Comparison of ENCODE assay signal across 7 mouse cellular contexts in genomic region chr10:91122646-91123045, GRCm38 (mm10). TPM values are rescaled to one million over a fixed set of nuclear protein-coding genes. Genes with fewer than 3 reads are reported as not detected.
DNase-seq lines count a peak whose midpoint lies in the region; ATAC-seq and TF ChIP-seq lines count a peak whose summit lies in the region.

No protein-coding gene starts in this region.

- H3K4me1 ChIP-seq in lung, postnatal 0 days (ENCODE audit: insufficient read depth, low read depth, low read length): no peaks in the 10 kb centered on the region; the same call in 1 of the 2 replicates
- H3K4me1 ChIP-seq in embryonic facial prominence, embryonic 13.5 days: peaks cover 19% of the 10 kb centered on the region
- peaks cover 16% of the 10 kb centered on the region for H3K4me1 ChIP-seq in limb, embryonic 12.5 days (replicated peaks)
- H3K4me1 ChIP-seq in stomach, embryonic 15.5 days: peaks cover 7% of the 10 kb centered on the region

- peak overlapping the region; percentile 82 for H3K4me3 ChIP-seq in lung, postnatal 0 days (ENCODE audit: low read depth, low read length)
- H3K4me3 ChIP-seq in embryonic facial prominence, embryonic 13.5 days: peak overlapping the region; percentile 98
- H3K4me3 ChIP-seq in limb, embryonic 12.5 days (replicated peaks): peak overlapping the region; percentile 99
- H3K4me3 ChIP-seq in stomach, embryonic 15.5 days (replicated peaks): peak overlapping the region; percentile 80

- peak overlapping the region; percentile 91; the same call in 1 of the 2 replicates for H3K9ac ChIP-seq in lung, postnatal 0 days (replicated peaks; ENCODE audit: low read depth)
- H3K9ac ChIP-seq in embryonic facial prominence, embryonic 13.5 days: peak overlapping the region; percentile 99
- H3K9ac ChIP-seq in limb, embryonic 12.5 days (replicated peaks): peak overlapping the region; percentile 96
- H3K9ac ChIP-seq in stomach, embryonic 15.5 days: peak overlapping the region; percentile 98; the same call in 1 of the 2 replicates

- peaks cover 11% of the 10 kb centered on the region for H3K36me3 ChIP-seq in lung, postnatal 0 days (ENCODE audit: insufficient read depth, low read length)
- peaks cover 42% of the 10 kb centered on the region for H3K36me3 ChIP-seq in embryonic facial prominence, embryonic 13.5 days
- peaks cover 43% of the 10 kb centered on the region for H3K36me3 ChIP-seq in limb, embryonic 12.5 days
- peaks cover 26% of the 10 kb centered on the region for H3K36me3 ChIP-seq in stomach, embryonic 15.5 days

- H3K27ac ChIP-seq in lung, postnatal 0 days (ENCODE audit: low read length): 0 out of 2 replicates have a peak overlapping the region, but pooled peaks have one; percentile 95
- H3K27ac ChIP-seq in embryonic facial prominence, embryonic 13.5 days: no peak overlapping the region
- no peak overlapping the region for H3K27ac ChIP-seq in limb, embryonic 12.5 days
- H3K27ac ChIP-seq in stomach, embryonic 15.5 days: 0 out of 2 replicates have a peak overlapping the region, but pooled peaks have one; percentile 95

- no peak for TF ChIP-seq CTCF in lung, postnatal 0 days (IDR thresholded peaks at IDR 0.05)

- H3K9me3 ChIP-seq in lung, postnatal 0 days (ENCODE audit: low read length): no peaks in the 10 kb centered on the region
- no peaks in the 10 kb centered on the region for H3K9me3 ChIP-seq in embryonic facial prominence, embryonic 13.5 days
- H3K9me3 ChIP-seq in limb, embryonic 12.5 days: no peaks in the 10 kb centered on the region
- H3K9me3 ChIP-seq in stomach, embryonic 15.5 days: no peaks in the 10 kb centered on the region

- peak; percentile 22 for DNase-seq in lung, postnatal 0 days (ENCODE audit: low spot score)
- DNase-seq in lung, postnatal 25 days (ENCODE audit: low spot score): no peak
- DNase-seq in urinary bladder, postnatal 10 days (ENCODE audit: low spot score): no peak
- no peak for DNase-seq in retina, embryonic 14.5 days (ENCODE audit: low spot score)

- H3K4me2 ChIP-seq in lung, postnatal 0 days (replicated peaks; ENCODE audit: low read depth, low read length): peak overlapping the region; percentile 72
- peak overlapping the region; percentile 87 for H3K4me2 ChIP-seq in embryonic facial prominence, embryonic 13.5 days
- peak overlapping the region; percentile 91 for H3K4me2 ChIP-seq in limb, embryonic 12.5 days
- H3K4me2 ChIP-seq in stomach, embryonic 15.5 days: peak overlapping the region; percentile 64

- no peak for TF ChIP-seq EP300 in lung, postnatal 0 days (IDR thresholded peaks at IDR 0.05)

- H3K27me3 ChIP-seq in lung, postnatal 0 days (replicated peaks; ENCODE audit: insufficient read depth, low read length): no peaks in the 10 kb centered on the region
- no peaks in the 10 kb centered on the region for H3K27me3 ChIP-seq in embryonic facial prominence, embryonic 13.5 days
- H3K27me3 ChIP-seq in limb, embryonic 12.5 days: no peaks in the 10 kb centered on the region
- no peaks in the 10 kb centered on the region for H3K27me3 ChIP-seq in stomach, embryonic 15.5 days (replicated peaks)

- WGBS in lung, postnatal 0 days: 16% methylated on average over 6 of the region's 6 CpGs
- WGBS in embryonic facial prominence, embryonic 13.5 days: 35% methylated on average over 6 of the region's 6 CpGs
- 41% methylated on average over 6 of the region's 6 CpGs for WGBS in limb, embryonic 12.5 days
- WGBS in stomach, embryonic 15.5 days: 24% methylated on average over 6 of the region's 6 CpGs

- ATAC-seq in lung, postnatal 0 days: no peak
- no peak for ATAC-seq in embryonic facial prominence, embryonic 13.5 days (ENCODE audit: insufficient number of reproducible peaks, insufficient read depth, low FRiP score, low TSS enrichment, low read depth)
- ATAC-seq in limb, embryonic 12.5 days (ENCODE audit: insufficient number of reproducible peaks, insufficient read depth, low FRiP score, low TSS enrichment, low read depth): no peak
- no peak for ATAC-seq in stomach, embryonic 15.5 days (ENCODE audit: insufficient read depth, low FRiP score, low read depth)

RNA-seq across cellular contexts. Expression of gene Slc25a3, which starts 1.2 kb away (rescaled TPM):
- polyA plus RNA-seq in lung, postnatal 0 days (2015; fragmentation: Nextera tagmentation; extraction: Ambion mirVana): 336 and 358 TPM in 2 replicates
- polyA plus RNA-seq in embryonic facial prominence, embryonic 13.5 days (2015; fragmentation: Nextera tagmentation; extraction: Ambion mirVana): 402 and 411 TPM in 2 replicates
- 393 and 402 TPM in 2 replicates for polyA plus RNA-seq in limb, embryonic 12.5 days (2016; fragmentation: Nextera tagmentation; extraction: Ambion mirVana)
- polyA plus RNA-seq in stomach, embryonic 15.5 days (2015; fragmentation: Nextera tagmentation; extraction: Ambion mirVana): 440 and 482 TPM in 2 replicates

RNA-seq across cellular contexts. Expression of gene Ikbip, which starts 39.9 kb away (rescaled TPM):
- 31.6 and 34.3 TPM in 2 replicates for polyA plus RNA-seq in lung, postnatal 0 days (2015; fragmentation: Nextera tagmentation; extraction: Ambion mirVana)
- polyA plus RNA-seq in embryonic facial prominence, embryonic 13.5 days (2015; fragmentation: Nextera tagmentation; extraction: Ambion mirVana): 57.5 and 71.1 TPM in 2 replicates
- 43.4 and 44.0 TPM in 2 replicates for polyA plus RNA-seq in limb, embryonic 12.5 days (2016; fragmentation: Nextera tagmentation; extraction: Ambion mirVana)
- polyA plus RNA-seq in stomach, embryonic 15.5 days (2015; fragmentation: Nextera tagmentation; extraction: Ambion mirVana): 45.2 and 51.8 TPM in 2 replicates

RNA-seq across cellular contexts. Expression of gene Apaf1, which starts 40.1 kb away (rescaled TPM):
- polyA plus RNA-seq in lung, postnatal 0 days (2015; fragmentation: Nextera tagmentation; extraction: Ambion mirVana): 14.3 and 14.9 TPM in 2 replicates
- 24.6 and 25.7 TPM in 2 replicates for polyA plus RNA-seq in embryonic facial prominence, embryonic 13.5 days (2015; fragmentation: Nextera tagmentation; extraction: Ambion mirVana)
- polyA plus RNA-seq in limb, embryonic 12.5 days (2016; fragmentation: Nextera tagmentation; extraction: Ambion mirVana): 34.6 and 34.8 TPM in 2 replicates
- polyA plus RNA-seq in stomach, embryonic 15.5 days (2015; fragmentation: Nextera tagmentation; extraction: Ambion mirVana): 18.3 and 20.3 TPM in 2 replicates

RNA-seq across cellular contexts. Expression of gene Tmpo, which starts 58.5 kb away (rescaled TPM):
- 53.3 and 67.4 TPM in 2 replicates for polyA plus RNA-seq in lung, postnatal 0 days (2015; fragmentation: Nextera tagmentation; extraction: Ambion mirVana)
- 237 and 252 TPM in 2 replicates for polyA plus RNA-seq in embryonic facial prominence, embryonic 13.5 days (2015; fragmentation: Nextera tagmentation; extraction: Ambion mirVana)
- polyA plus RNA-seq in limb, embryonic 12.5 days (2016; fragmentation: Nextera tagmentation; extraction: Ambion mirVana): 436 and 444 TPM in 2 replicates
- 196 and 217 TPM in 2 replicates for polyA plus RNA-seq in stomach, embryonic 15.5 days (2015; fragmentation: Nextera tagmentation; extraction: Ambion mirVana)

Comparison
In these comparisons a context has a peak if more than half of its experiments do, and no peak if none do; other contexts are left out.
1. H3K27ac ChIP-seq: peak in lung, postnatal 0 days (single experiment) and stomach, embryonic 15.5 days (single experiment); none in embryonic facial prominence, embryonic 13.5 days (single experiment) and limb, embryonic 12.5 days (single experiment).
2. Peak in every context shown above with its lines, with median percentiles within 50 percentile points of each other: H3K4me2 ChIP-seq, H3K4me3 ChIP-seq and H3K9ac ChIP-seq.